Mouse (Mus musculus) embryonic stem cell, embryonic (primary cell): ENCODE results near the gene Krt19.

Experiments used
- CTCF ChIA-PET, 4 experiments: fragments of 300-600 bp in 2 of 4; fragments of 350-600 bp in 2 of 4; sonication (Branson Sonifier 250); formaldehyde crosslinking; loops; one replicate each; lab custom pipeline; 2022; ENCODE audit warnings: inconsistent platforms in 2 of 4; lab: Charles Lee
- POLR2A ChIA-PET, 4 experiments: fragments of 300-600 bp in 2 of 4; fragments of 350-600 bp in 2 of 4; sonication (Branson Sonifier 250); formaldehyde crosslinking; loops; one replicate each; lab custom pipeline; 2022; ENCODE audit warnings: antibody characterized with exemption in 4 of 4, inconsistent platforms in 1 of 4; lab: Charles Lee

The Krt19 gene

GRCm38 (mm10) chr11:100145858-100146560 is 2.5 kb downstream of the Krt19 start:
- POLR2A ChIA-PET, result interaction anchor here in 3 of 4 experiments (0.7 to 3.4 kb wide), 20 partner anchors 8 to 174 kb away, joined by 3 to 22 read pairs (median 4); partner anchors contain the start of genes Eif1 (in 3 of the 3) and Krt15 (in 1 of the 3)

GRCm38 (mm10) chr11:100145104-100145503 is 3.4 kb downstream of the Krt19 start:
- ChIA-PET POLR2A (interaction anchor here (0.7 to 3.4 kb wide), 16 partner anchors 9 to 177 kb away, joined by 3 to 22 read pairs (median 4); partner anchors contain the start of genes Eif1 (in 3 of the 4), Krt15 (in 1 of the 4) and Krt17 (in 1 of the 4)), CTCF (interaction anchor here (0.6 to 2.6 kb wide), 10 partner anchors 10 to 482 kb away, joined by 3 to 17 read pairs (median 4); no protein-coding TSS in a partner anchor)

More at GRCm38 (mm10) chr11:100145858-100146560, 2.5 kb downstream of the Krt19 start:
- CTCF ChIA-PET, result interaction anchor here in 3 of 4 experiments (0.8 to 2.6 kb wide), 9 partner anchors 9 to 137 kb away, joined by 3 to 17 read pairs (median 5); no protein-coding TSS in a partner anchor

DNA sequence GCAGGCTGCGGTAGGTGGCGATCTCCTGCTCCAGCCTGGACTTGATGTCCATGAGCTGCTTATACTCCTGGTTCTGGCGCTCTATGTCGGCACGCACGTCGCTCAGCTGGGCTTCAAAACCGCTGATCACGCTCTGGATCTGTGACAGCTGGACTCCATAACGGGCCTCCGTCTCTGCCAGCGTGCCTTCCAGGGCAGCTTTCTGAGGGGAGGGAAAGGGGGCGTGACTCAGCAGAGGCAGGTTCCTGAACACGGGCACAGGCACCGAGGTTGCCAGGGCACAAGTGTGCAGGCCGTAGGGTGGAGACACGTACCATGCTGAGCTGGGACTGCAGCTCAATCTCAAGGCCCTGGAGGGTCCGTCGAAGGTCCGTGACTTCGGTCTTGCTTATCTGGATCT is 7.5 kb downstream of the Krt19 start:
- ChIA-PET CTCF (interaction anchor here (0.6 to 1.5 kb wide), 6 partner anchors 11 to 622 kb away, joined by 3 to 9 read pairs (median 3); no protein-coding TSS in a partner anchor), POLR2A (interaction anchor here in 2 of 4 experiments (0.5 to 1.5 kb wide), 4 partner anchors 12 to 609 kb away, joined by 3 to 6 read pairs (median 3); no protein-coding TSS in a partner anchor)

DNA sequence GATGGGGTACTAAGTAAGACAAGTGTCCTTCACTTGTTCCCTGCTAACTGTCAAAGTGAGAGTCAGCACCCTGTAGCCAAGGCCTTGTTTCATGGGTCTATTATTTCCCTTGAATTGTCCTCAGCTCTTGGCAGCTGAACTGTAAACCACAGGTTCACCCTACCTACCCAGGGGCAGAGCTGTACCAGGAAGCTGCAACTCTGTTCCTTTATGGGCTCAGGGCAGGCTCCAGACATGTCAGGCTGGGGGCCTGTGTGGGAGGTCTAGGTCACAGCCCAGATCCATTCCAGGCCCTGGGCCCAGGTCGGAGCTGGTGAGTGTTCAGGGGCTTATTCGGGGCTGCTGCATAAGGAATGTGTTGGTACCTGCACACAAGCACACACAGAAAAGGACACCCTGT is 9.1 kb downstream of the Krt19 start:
- ChIA-PET POLR2A (interaction anchor here in 3 of 4 experiments (0.6 to 1.5 kb wide), 5 partner anchors 10 to 711 kb away, joined by 3 to 6 read pairs (median 6); partner anchors contain the start of gene Eif1 (in 1 of the 3)), CTCF (interaction anchor here in 2 of 4 experiments (0.7 to 2.3 kb wide), 7 partner anchors 9 to 159 kb away, joined by 3 to 8 read pairs (median 4); partner anchors contain the start of gene Krt19 (in 1 of the 2))

DNA sequence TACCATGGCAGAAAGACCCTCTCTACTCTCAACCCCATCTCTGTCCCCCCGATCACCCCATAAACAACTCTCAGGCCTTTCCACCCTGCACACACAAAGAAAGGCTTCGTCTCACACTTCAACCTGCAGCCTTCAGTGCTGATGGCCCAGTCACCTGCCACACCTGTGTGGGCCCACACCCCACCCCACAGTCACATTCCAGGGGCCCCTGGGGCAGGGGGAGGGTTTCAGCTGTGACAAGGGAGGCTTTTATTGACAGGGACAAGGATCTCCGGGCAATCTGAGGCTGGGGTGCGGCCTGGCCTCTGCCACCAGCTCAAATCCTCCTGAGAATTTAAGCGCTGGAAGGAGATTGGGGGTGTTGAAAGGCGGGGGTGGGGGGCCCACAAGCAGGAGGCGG is 9.7 kb downstream of the Krt19 start:
- ChIA-PET CTCF (interaction anchor here in 3 of 4 experiments (0.6 to 2.3 kb wide), 7 partner anchors 30 to 144 kb away, joined by 3 to 6 read pairs (median 4); no protein-coding TSS in a partner anchor), POLR2A (interaction anchor here in 2 of 4 experiments (0.6 to 1.9 kb wide), 7 partner anchors 10 to 627 kb away, joined by 3 to 6 read pairs (median 3); partner anchors contain the start of gene Eif1 (in 1 of the 2))

DNA sequence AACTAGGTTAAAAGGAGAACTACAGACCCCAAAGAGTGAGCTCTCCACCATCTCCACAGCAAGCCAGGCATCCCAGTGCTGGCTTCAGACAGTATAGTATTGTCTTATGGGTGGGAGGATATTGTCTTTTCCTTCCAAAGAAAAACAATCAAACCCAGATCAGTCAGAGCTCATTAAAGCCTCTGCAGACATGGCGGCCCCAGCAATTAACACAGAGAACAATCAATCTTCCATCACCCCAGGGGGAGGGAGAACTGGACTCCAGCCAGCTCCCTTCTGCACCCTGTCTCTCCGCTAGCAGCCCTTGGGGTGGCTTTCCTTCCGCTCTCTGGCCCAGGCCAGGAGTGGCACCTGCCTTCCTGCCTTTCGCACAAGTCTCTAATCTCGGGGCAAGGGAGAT is 10.8 kb downstream of the Krt19 start:
- ChIA-PET POLR2A (interaction anchor here in 2 of 4 experiments (0.6 to 1.9 kb wide), 5 partner anchors 9 to 892 kb away, joined by 3 to 9 read pairs (median 5); no protein-coding TSS in a partner anchor), CTCF (interaction anchor here in 2 of 4 experiments (1.4 to 2.3 kb wide), 2 partner anchors 144 kb away, joined by 4 to 6 read pairs; no protein-coding TSS in a partner anchor)

GRCm38 (mm10) chr11:100136559-100136958 is 11.9 kb downstream of the Krt19 start:
- CTCF ChIA-PET, result interaction anchor here (0.7 to 1.4 kb wide), 4 partner anchors 10 to 770 kb away, joined by 3 to 22 read pairs (median 6); no protein-coding TSS in a partner anchor
- POLR2A ChIA-PET, result interaction anchor here in 3 of 4 experiments (0.6 to 1.5 kb wide), 7 partner anchors 9 to 1437 kb away, joined by 3 to 6 read pairs (median 5); partner anchors contain the start of gene Eif1 (in 1 of the 3)

- ChIA-PET CTCF (interaction anchor here in 1 of 4 experiments (0.9 kb wide), 1 partner anchor 769 kb away, joined by 3 read pairs; no protein-coding TSS in a partner anchor), POLR2A (interaction anchor here in 2 of 4 experiments (0.6 to 1.5 kb wide), 2 partner anchors 10 to 401 kb away, joined by 3 to 5 read pairs; no protein-coding TSS in a partner anchor)
Observed at GRCm38 (mm10) chr11:100135731-100136130, 12.7 kb downstream of the Krt19 start, which contains the start of gene Krt15. TSS of gene Krt15 (minus strand) at chr11:100135928.

GRCm38 (mm10) chr11:100124901-100125300 is 23.6 kb downstream of the Krt19 start:
- POLR2A ChIA-PET, result interaction anchor here in 2 of 4 experiments (0.8 to 1.1 kb wide), 2 partner anchors 21 to 195 kb away, joined by 3 read pairs; partner anchors contain the start of gene Eif1 (in 1 of the 2)

GRCm38 (mm10) chr11:100121466-100121865 is 27.0 kb downstream of the Krt19 start, which contains the start of gene Krt13:
TSS of gene Krt13 (minus strand) at chr11:100121566.
- CTCF ChIA-PET, result interaction anchor here in 1 of 4 experiments (0.9 kb wide), 1 partner anchor 161 kb away, joined by 3 read pairs; no protein-coding TSS in a partner anchor
- POLR2A ChIA-PET, result interaction anchor here in 2 of 4 experiments (0.6 to 1.0 kb wide), 2 partner anchors 13 to 178 kb away, joined by 3 to 4 read pairs; no protein-coding TSS in a partner anchor

More at GRCm38 (mm10) chr11:100124901-100125300, 23.6 kb downstream of the Krt19 start:
- CTCF ChIA-PET, result interaction anchor here in 1 of 4 experiments (0.6 kb wide), 1 partner anchor 29 kb away, joined by 10 read pairs; the partner anchor contains the start of gene Krt35

DNA sequence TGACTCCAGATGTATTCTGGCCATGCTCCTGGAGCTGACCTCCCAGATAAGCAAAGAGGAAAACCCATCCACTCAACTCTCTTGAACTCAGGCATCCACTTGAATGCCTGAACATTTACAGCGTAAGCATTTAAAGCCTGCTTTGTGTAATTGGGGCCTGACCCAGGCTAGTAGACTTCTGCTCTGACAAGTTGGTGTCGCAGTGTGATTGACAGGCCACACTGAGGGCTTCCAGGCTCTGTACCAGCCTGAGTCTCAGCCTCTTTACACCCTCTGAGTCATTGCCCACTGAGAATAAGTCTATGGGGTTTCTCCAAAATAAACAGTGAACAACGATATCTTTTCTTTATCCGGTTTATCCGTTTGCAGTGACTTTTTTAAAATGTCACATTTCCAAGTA is 28.1 kb downstream of the Krt19 start:
- ChIA-PET POLR2A (interaction anchor here in 2 of 4 experiments (0.6 to 1.0 kb wide), 2 partner anchors 12 to 14 kb away, joined by 3 read pairs; no protein-coding TSS in a partner anchor), CTCF (no interaction called here)

DNA sequence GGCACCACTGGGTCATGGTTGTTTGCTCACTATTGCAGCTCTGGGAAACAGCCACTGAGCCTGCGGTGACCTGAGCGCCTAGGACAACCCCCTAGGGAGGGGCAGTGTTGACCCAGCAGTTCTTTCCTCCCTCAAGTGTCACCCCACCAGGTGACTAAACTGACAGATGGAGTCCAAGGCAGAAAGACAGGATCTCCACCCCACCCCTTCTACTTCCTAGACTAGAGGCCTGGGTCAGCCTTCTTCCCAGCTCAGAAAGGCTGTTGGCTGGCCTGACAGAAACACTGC is 34.8 kb downstream of the Krt19 start:
- CTCF ChIA-PET, result interaction anchor here in 1 of 4 experiments (1.4 to 1.6 kb wide), 2 partner anchors 56 to 185 kb away, joined by 3 to 4 read pairs; no protein-coding TSS in a partner anchor
- POLR2A ChIA-PET, result interaction anchor here (0.6 to 2.1 kb wide), 5 partner anchors 20 to 207 kb away, joined by 3 to 4 read pairs (median 3); no protein-coding TSS in a partner anchor

DNA sequence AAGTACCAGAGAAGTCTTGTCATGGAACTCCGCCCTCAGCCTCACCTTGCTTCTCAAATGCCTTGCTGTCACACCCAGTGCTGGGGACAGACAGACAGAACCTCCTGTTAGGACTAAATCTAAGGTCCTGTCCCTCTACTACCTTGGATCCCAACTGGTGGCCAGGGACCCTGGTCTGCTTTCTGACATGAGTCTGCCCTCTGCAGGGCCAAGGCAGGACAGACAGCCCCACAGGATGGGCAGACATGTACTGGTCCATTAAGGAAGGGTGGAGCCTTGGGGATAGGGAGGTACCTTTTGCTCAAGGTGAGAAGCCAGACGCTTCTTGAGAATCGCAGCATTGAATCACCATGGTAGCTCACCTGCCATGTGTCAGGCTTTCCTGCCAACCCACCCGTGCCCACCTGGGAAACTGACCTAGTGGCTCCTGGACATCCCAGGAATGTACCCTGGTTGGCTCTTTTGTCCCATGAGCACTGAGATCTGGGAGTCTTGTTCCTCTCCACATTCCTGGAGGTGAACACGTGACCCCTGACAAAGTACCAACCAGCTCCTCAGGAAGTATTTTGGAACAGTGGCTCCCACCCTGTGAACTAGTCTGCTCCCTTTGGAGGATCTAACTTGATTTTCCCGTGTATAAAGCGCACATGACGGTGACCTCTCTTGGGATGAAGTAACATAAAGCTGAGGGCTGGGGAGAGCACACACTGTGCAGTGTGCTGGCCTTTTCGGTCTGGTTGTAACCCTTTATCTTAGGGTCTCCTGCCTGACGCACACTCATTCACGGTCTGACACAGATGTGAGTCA is 35.3 kb downstream of the Krt19 start:
- POLR2A ChIA-PET, result interaction anchor here in 3 of 4 experiments (0.6 to 2.1 kb wide), 5 partner anchors 18 to 208 kb away, joined by 3 to 4 read pairs (median 3); no protein-coding TSS in a partner anchor
- CTCF ChIA-PET, result interaction anchor here in 2 of 4 experiments (1.1 to 1.6 kb wide), 3 partner anchors 9 to 185 kb away, joined by 3 to 4 read pairs (median 3); no protein-coding TSS in a partner anchor

- ChIA-PET POLR2A (interaction anchor here in 1 of 4 experiments (0.8 kb wide), 1 partner anchor 185 kb away, joined by 4 read pairs; no protein-coding TSS in a partner anchor), CTCF (interaction anchor here in 1 of 4 experiments (0.6 kb wide), 1 partner anchor 898 kb away, joined by 3 read pairs; no protein-coding TSS in a partner anchor)
Observed at GRCm38 (mm10) chr11:100105576-100106122, 42.8 kb downstream of the Krt19 start, which contains the start of gene Krt36. TSS of gene Krt36 (minus strand) at chr11:100105626.

- ChIA-PET CTCF (interaction anchor here in 1 of 4 experiments (1.0 to 1.8 kb wide), 3 partner anchors 20 to 180 kb away, joined by 3 to 4 read pairs (median 3); no protein-coding TSS in a partner anchor), POLR2A (interaction anchor here in 1 of 4 experiments (0.9 to 1.3 kb wide), 2 partner anchors 41 to 217 kb away, joined by 3 read pairs; partner anchors contain the start of gene Eif1)
Observed at GRCm38 (mm10) chr11:100102693-100103429, 45.6 kb downstream of the Krt19 start.
